In the genomic region with DNA sequence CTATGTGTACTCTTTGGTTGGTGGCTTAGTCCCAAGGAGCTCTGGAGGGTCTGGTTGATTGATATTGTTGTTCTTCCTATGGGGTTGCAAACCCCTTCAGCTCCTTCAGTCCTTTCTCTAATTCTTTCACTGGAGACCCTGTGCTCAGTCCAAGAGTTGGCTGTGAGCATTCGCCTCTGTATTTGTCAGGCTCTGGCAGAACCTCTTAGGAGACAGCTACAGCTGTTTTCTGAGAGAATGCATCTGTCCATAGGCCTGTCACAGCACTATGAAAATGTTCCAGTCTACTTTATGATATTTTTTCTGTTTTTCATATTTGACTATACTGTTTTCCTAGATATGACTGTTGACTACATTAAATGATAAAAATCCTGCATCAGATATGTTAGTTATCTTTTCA, we compare ENCODE assay signal across 23 mouse cellular contexts. TPM values are rescaled to one million over a fixed set of nuclear protein-coding genes. Genes with fewer than 3 reads are reported as not detected.
"Had no signal": no experiment of that assay in that cellular context is flagged by ENCODE, and none has a peak within 500 bp of the region (broad histone marks: within the 10 kb centered on the region; RNA-seq: fewer than 3 reads in every experiment).

No protein-coding gene starts in this region.

- DNase-seq: kidney, adult 2 months; layer of hippocampus, adult 9-11 months; liver; right cerebral cortex, adult 18-20 months; right cerebral cortex, postnatal 14 days; spleen, adult 18-20 months; thymus, postnatal 25 days had no signal

- H3K9ac ChIP-seq: kidney, embryonic 15.5 days; limb, embryonic 13.5 days; liver, embryonic 12.5 days; liver, embryonic 15.5 days; midbrain, embryonic 12.5 days; midbrain, embryonic 15.5 days; neural tube, embryonic 12.5 days; neural tube, embryonic 15.5 days; stomach, embryonic 15.5 days had no signal

- H3K4me3 ChIP-seq: kidney, embryonic 15.5 days; layer of hippocampus, adult 2 months; limb, embryonic 10.5 days; limb, embryonic 13.5 days; liver, embryonic 12.5 days; liver, embryonic 15.5 days; midbrain, embryonic 12.5 days; midbrain, embryonic 15.5 days; neural tube, embryonic 12.5 days; neural tube, embryonic 15.5 days; stomach, embryonic 15.5 days had no signal

- H3K36me3 ChIP-seq: kidney, embryonic 15.5 days; limb, embryonic 10.5 days; limb, embryonic 13.5 days; liver, embryonic 12.5 days; liver, embryonic 15.5 days; midbrain, embryonic 12.5 days; midbrain, embryonic 15.5 days; neural tube, embryonic 12.5 days; neural tube, embryonic 15.5 days; stomach, embryonic 15.5 days had no signal

- ATAC-seq: intestine, postnatal 0 days; liver, embryonic 12.5 days; midbrain, embryonic 15.5 days had no signal

- H3K27ac ChIP-seq: kidney, embryonic 15.5 days; layer of hippocampus, adult 2 months; limb, embryonic 10.5 days; limb, embryonic 13.5 days; liver, embryonic 12.5 days; liver, embryonic 15.5 days; macrophage; midbrain, embryonic 12.5 days; midbrain, embryonic 15.5 days; neural tube, embryonic 12.5 days; neural tube, embryonic 15.5 days; stomach, embryonic 15.5 days had no signal

- H3K4me2 ChIP-seq: kidney, embryonic 15.5 days; limb, embryonic 13.5 days; liver, embryonic 12.5 days; liver, embryonic 15.5 days; midbrain, embryonic 12.5 days; midbrain, embryonic 15.5 days; neural tube, embryonic 12.5 days; neural tube, embryonic 15.5 days; stomach, embryonic 15.5 days had no signal

- H3K27me3 ChIP-seq: kidney, embryonic 15.5 days; limb, embryonic 13.5 days; liver, embryonic 12.5 days; liver, embryonic 15.5 days; midbrain, embryonic 12.5 days; midbrain, embryonic 15.5 days; neural tube, embryonic 12.5 days; neural tube, embryonic 15.5 days; stomach, embryonic 15.5 days had no signal

- H3K9me3 ChIP-seq: kidney, embryonic 15.5 days; limb, embryonic 10.5 days; limb, embryonic 13.5 days; liver, embryonic 12.5 days; liver, embryonic 15.5 days; midbrain, embryonic 12.5 days; midbrain, embryonic 15.5 days; neural tube, embryonic 12.5 days; neural tube, embryonic 15.5 days; stomach, embryonic 15.5 days had no signal

- H3K4me1 ChIP-seq: kidney, embryonic 15.5 days; limb, embryonic 10.5 days; limb, embryonic 13.5 days; liver, embryonic 12.5 days; liver, embryonic 15.5 days; midbrain, embryonic 12.5 days; midbrain, embryonic 15.5 days; neural tube, embryonic 12.5 days; neural tube, embryonic 15.5 days; stomach, embryonic 15.5 days had no signal

RNA-seq across cellular contexts. Expression of a gene that starts 14.8 kb away (rescaled TPM):
- total RNA-seq: layer of hippocampus, adult 2 months; layer of hippocampus, postnatal 25 days; left cerebral cortex, adult 18-20 months; left cerebral cortex, postnatal 25 days had no signal
- polyA plus RNA-seq: limb, embryonic 10.5 days; limb, embryonic 13.5 days; liver, embryonic 12.5 days; liver, embryonic 15.5 days; stomach, embryonic 15.5 days had no signal
